Mouse (Mus musculus): ENCODE results near the gene Dhx8. TPM values are rescaled to one million over a fixed set of nuclear protein-coding genes. Genes with fewer than 3 reads are reported as not detected.

The Dhx8 gene
- polyA plus RNA-seq, 1 experiment from 2014 or later = 28.5 TPM

DNA sequence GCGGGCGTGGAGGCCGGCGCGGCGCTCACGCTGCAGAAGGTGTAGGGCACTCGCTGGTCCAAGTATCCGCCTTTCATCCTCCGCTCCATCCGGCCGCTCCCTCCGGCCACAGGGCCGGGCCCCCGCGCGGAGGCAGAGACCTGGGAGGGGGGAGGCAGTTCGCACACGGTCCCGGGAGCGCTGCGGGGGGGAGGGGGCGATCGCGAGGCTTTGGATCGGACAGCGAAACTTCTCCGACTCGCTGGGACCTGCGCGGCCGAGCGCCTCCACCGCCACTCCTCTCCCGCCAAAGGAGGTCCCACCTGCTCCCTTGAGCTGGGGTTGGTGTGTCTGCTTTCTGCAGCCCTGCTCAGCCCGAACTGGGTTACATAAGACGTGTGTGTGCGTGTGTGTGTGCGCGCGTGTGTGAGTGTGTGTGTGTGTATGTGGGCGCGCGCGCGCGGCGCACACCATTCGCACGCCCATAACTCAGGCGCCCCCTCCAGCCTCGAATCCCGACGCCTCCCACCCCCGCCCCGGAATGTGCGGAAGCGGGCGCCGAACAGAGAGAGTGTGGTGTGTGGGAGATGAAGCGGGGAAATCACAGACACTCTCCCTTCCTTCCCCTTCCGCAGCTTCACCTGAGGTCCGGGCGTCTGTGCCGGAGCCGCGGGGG, 51.9 kb downstream of the Dhx8 start:
- Histone ChIP-seq H3K27me3 (peaks cover 86% of the 10 kb centered on the region), H3K9ac (peak overlapping the region; percentile 68), H3K27ac (replicated peaks) (peak overlapping the region; percentile 64), H3K36me3 (no peaks in the 10 kb centered on the region), H3K4me2 (peak overlapping the region; percentile 94), H3K4me3 (peak overlapping the region; percentile 49), H3K9me3 (no peaks in the 10 kb centered on the region), H3K4me1 (replicated peaks) (peaks cover 24% of the 10 kb centered on the region)
- peak; percentile 73 for ATAC-seq (ENCODE audit: low read depth)
- WGBS = under 1% methylated on average over 64 of the region's 67 CpGs

DNA sequence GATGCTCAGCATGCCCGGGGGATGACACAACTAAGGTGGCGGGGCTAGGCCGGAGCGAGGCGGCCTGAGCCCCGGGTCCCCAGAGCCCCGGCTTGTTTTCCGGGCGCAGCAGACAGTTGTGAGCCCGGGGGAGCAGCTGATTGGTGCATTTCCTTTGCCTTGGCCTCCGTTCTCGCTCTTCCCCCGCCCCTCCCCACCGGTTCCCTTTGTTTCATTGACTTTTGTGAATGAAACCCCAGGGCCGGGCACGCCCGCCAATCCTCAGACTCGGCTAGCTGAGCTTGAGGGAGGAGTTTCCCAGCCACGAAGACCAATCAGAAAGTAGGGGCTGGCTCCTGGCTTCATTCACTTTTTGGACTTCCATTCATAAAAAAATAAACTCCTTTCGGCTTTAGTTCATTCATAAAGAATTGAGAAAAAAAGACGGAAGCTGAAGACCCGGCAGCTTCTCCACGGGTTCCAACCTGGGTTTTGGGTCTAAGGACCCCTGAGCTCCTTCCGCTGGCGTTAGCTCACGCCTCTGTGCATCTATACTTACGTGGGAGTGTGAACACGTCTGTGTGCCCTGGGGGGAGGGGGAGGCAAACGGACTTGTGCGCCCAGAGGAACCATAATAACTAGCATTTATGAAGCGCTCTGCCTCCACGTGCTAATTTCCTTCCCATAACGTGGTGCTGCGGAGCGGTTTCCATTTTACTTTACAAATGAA, 52.6 kb downstream of the Dhx8 start, which contains the start of gene Etv4:
Gene Etv4, minus strand, starts transcription at position 229 of the 709 bp plus-strand sequence.
- ATAC-seq (ENCODE audit: low read depth) = peak; percentile 93
- H3K27ac ChIP-seq (replicated peaks) = peak within 1 kb of the TSS; percentile 64

DNA sequence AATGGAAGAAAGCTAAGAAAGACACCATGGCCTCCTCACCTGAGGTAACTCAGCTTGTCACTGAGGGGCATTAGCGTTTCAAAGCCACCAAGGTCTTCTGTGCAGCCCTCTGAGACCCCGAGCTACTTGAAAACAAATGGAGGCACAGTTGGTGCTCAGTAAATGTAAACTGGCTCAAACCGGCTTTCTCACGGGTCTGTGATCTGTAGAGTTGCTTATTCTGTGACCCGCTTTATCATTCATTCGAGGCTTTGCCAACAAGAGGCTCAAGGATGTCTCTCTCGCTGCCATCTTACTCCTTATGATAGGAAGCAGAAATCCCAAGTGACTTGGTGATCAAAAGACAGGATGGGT, 53.1 kb downstream of the Dhx8 start:
- Histone ChIP-seq H3K9ac (no peak overlapping the region), H3K4me2 (peak overlapping the region; percentile 94), H3K4me1 (replicated peaks) (peaks cover 33% of the 10 kb centered on the region), H3K27ac (replicated peaks) (no peak overlapping the region), H3K36me3 (no peaks in the 10 kb centered on the region), H3K9me3 (no peaks in the 10 kb centered on the region), H3K27me3 (peaks cover 77% of the 10 kb centered on the region), H3K4me3 (peak overlapping the region; percentile 49)
- WGBS = 9% methylated on average over 7 of the region's 7 CpGs
- ATAC-seq (ENCODE audit: low read depth) = no peak

More for the DNA sequence above, 52.6 kb downstream of the Dhx8 start, which contains the start of gene Etv4:
- Histone ChIP-seq H3K4me3 (peak within 1 kb of the TSS; percentile 49), H3K4me1 (replicated peaks) (peaks cover 28% of the 10 kb centered on the region), H3K9ac (peak within 1 kb of the TSS; percentile 68), H3K27me3 (peaks cover 83% of the 10 kb centered on the region), H3K9me3 (no peaks in the 10 kb centered on the region), H3K36me3 (no peaks in the 10 kb centered on the region), H3K4me2 (peak within 1 kb of the TSS; percentile 94)
- under 1% methylated on average over 35 of the region's 35 CpGs for WGBS

DNA sequence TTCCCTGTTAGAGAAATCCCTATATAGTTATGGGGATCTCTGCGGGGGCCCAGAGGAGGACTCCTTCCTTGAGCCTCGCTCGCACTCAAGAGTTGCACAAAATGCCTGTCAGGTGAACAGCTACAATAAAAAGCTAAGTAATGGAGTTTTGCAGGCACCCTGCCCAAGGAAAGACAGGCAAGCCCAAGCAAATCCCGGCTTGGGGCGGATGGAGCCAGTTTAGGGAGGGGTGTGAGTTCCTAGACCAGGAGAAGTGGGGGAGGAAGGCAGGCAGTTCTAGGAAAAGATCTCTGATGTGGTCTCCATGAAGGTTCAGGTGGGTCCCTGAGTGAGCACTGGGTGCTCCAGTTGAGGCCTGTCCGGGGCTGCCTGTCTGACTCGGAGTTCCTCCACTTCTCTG, 53.9 kb downstream of the Dhx8 start:
- Histone ChIP-seq H3K27me3 (peaks cover 69% of the 10 kb centered on the region), H3K9ac (no peak overlapping the region), H3K4me1 (replicated peaks) (peaks cover 42% of the 10 kb centered on the region), H3K27ac (replicated peaks) (no peak overlapping the region), H3K9me3 (no peaks in the 10 kb centered on the region), H3K4me3 (no peak overlapping the region), H3K36me3 (no peaks in the 10 kb centered on the region), H3K4me2 (no peak overlapping the region)
- WGBS = 60% methylated on average over 7 of the region's 7 CpGs
- ATAC-seq (ENCODE audit: low read depth) = no peak

DNA sequence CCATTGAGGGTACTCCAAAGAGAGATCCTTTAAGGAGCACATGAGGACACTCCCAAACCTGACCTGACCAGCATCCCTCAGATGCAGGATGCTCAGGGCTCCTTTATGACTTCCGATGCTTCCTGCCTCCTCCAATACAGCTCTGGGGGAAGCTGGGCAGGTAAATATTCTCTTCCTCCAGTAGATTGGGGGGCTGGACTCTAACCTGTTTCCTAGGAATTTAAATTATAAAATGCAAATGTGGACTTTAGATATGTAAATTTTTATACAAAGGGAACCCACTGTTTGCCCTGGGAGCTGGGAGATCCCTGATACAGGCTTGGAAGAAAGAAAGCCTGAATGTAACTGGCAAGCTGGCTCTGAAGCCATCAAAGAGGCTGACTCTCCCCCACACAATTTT, 54.7 kb downstream of the Dhx8 start:
- Histone ChIP-seq H3K9ac (no peak overlapping the region), H3K9me3 (no peaks in the 10 kb centered on the region), H3K27ac (replicated peaks) (no peak overlapping the region), H3K4me3 (no peak overlapping the region), H3K4me1 (replicated peaks) (peaks cover 43% of the 10 kb centered on the region), H3K27me3 (peaks cover 67% of the 10 kb centered on the region), H3K36me3 (no peaks in the 10 kb centered on the region), H3K4me2 (no peak overlapping the region)
- ATAC-seq (ENCODE audit: low read depth) = no peak
- WGBS = 52% methylated on average over 1 of the region's 1 CpGs

DNA sequence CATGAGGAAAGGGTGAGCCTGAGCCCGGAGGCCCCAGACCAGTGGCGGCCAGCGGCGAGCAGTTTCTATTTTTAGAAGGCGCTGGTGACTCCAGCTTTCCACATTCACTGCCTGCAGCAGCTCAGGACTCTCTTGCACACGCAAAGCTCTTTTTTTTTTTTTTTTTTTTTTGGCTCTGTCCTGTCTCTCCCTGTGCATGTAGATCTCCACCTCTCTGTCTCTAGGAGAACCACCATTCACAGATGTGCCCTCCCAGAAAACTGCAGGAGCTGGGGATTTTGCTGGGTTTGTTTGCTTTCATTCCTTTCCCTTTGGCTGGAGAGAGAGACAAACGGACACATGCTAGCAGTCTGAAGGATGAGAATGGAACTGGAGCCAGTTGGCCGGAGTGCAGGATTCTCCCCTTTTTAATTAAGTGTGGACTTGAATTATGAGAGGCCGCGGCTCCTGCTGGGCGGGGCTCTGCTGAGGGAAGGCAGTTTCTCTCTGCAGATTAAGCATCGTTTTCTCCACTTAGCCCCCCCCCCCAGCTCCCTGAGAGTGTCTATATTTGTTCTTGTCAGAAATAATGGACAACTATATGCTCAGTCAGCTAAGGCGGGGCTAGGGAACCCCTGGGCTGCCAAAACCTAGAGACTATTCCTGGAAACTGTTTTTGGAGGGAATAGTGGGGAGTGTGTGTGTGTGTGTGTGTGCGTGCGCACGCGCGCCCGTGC, 58.2 kb downstream of the Dhx8 start:
- ATAC-seq (ENCODE audit: low read depth) = peak; percentile 60

DNA sequence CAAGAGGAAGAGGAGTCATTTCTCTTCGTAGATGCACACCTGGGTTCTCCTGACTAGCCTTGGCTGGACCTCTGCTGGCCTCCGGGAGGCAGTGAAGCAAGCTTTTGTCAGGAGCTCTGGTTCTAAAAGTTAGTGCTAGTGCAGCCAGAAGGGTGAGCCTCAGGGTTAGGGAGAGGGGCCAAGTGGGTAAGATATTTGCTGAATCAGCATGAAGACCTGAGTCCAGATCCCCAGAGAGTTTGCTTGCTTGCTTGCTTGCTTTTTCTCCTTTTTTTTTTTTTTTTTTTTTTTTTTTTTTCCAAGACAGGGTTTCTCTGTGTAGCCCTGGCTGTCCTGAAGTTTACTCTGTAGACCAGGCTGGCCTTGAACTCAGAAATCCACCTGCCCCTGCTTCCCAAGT, 64.6 kb downstream of the Dhx8 start:
- Histone ChIP-seq H3K4me1 (replicated peaks) (peaks cover 9% of the 10 kb centered on the region; the same call in 1 of the 2 replicates), H3K27me3 (peaks cover 10% of the 10 kb centered on the region; the same call in 1 of the 2 replicates), H3K9me3 (no peaks in the 10 kb centered on the region), H3K27ac (replicated peaks) (no peak overlapping the region), H3K36me3 (no peaks in the 10 kb centered on the region), H3K4me3 (no peak overlapping the region), H3K9ac (no peak overlapping the region), H3K4me2 (no peak overlapping the region)
- WGBS = 83% methylated on average over 2 of the region's 2 CpGs
- ATAC-seq (ENCODE audit: low read depth) = no peak

More for the DNA sequence above, 58.2 kb downstream of the Dhx8 start:
- 36% methylated on average over 19 of the region's 19 CpGs for WGBS
- no peaks in the 10 kb centered on the region for H3K36me3 ChIP-seq
- no peak overlapping the region for H3K9ac ChIP-seq
- no peak overlapping the region for H3K4me3 ChIP-seq
- H3K27ac ChIP-seq (replicated peaks) = peak overlapping the region; percentile 53
- peaks cover 39% of the 10 kb centered on the region for H3K27me3 ChIP-seq
- peaks cover 21% of the 10 kb centered on the region for H3K4me1 ChIP-seq (replicated peaks)
- no peaks in the 10 kb centered on the region for H3K9me3 ChIP-seq
- peak overlapping the region; percentile 18 for H3K4me2 ChIP-seq

DNA sequence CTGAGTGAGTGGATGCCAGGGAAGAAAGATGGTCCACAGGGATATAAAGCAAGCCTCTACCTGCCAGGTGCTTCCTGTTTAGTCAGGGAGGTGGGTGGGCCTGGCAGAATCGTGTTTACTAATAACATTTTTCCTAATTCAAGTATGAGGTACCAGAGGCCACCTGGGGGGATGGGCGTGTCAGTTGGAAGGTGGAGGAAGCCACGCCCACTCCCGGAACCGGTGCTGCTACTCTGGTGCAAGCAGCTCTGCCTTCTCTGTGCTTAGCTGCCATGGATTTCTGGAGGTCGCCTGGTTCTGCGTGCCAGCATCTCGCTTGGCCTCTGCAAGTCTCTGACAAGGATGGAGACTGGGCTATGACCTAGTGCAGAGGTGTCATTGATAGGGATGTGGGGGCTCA, 65.4 kb downstream of the Dhx8 start:
- Histone ChIP-seq H3K9ac (no peak overlapping the region), H3K4me2 (no peak overlapping the region), H3K27me3 (peaks cover 10% of the 10 kb centered on the region; the same call in 1 of the 2 replicates), H3K27ac (replicated peaks) (no peak overlapping the region), H3K4me3 (no peak overlapping the region), H3K36me3 (no peaks in the 10 kb centered on the region), H3K9me3 (no peaks in the 10 kb centered on the region), H3K4me1 (replicated peaks) (peaks cover 9% of the 10 kb centered on the region; the same call in 1 of the 2 replicates)
- ATAC-seq (ENCODE audit: low read depth) = no peak
- WGBS = 45% methylated on average over 8 of the region's 8 CpGs

DNA sequence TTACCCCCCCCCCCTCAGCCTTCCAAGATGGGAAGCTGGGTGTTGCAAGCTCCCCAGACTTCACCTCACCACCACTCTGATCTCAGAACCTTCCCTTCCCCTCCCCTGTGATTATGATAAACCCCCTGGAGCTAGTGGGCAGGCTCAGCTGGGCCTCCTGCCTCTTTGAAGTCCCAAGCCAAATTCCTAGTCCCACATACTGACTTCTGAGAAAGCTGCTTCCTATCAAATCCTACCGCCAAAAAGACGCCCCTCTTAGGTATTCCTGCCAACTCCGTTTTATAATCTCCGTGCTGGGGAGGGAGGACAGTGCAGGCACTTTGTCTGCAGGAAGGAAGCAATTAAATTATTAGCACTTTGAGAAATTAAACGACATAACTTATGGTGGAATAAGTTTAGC, 68.7 kb downstream of the Dhx8 start:
- no peak for ATAC-seq (ENCODE audit: low read depth)
- Histone ChIP-seq H3K27ac (replicated peaks) (no peak overlapping the region), H3K9me3 (no peaks in the 10 kb centered on the region), H3K4me1 (replicated peaks) (peaks cover 9% of the 10 kb centered on the region; the same call in 1 of the 2 replicates), H3K9ac (no peak overlapping the region), H3K4me2 (no peak overlapping the region), H3K27me3 (peaks cover 6% of the 10 kb centered on the region), H3K36me3 (no peaks in the 10 kb centered on the region), H3K4me3 (no peak overlapping the region)
- 7% methylated on average over 5 of the region's 5 CpGs for WGBS

DNA sequence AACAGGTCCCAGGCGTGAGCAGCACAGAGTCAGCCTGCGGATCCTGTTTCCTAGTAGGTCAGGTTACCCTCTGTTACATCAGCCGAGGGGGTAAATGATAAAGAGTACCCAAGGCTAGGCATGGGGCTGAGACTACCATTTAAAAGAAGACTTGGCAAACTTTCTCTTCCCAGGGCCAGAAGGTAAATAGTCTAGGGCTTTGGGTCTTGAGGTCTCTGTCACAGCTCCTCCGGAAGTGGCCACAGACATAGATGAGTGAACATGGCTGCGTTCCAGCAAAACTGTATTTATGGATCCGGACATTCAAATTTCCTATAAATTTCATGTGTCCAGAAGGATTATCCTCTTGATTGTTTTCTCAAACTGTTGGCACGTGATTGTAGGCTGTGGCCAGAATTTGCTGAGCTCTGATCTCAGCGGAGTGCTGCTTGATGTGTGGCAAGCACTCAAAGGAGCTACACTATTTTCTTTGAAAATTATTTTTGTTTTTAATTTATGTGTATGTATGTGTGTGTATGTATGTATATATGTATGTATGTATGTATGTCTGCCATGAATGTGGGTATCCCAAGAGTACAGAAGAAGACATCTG, 72.5 kb downstream of the Dhx8 start:
- H3K27ac ChIP-seq (replicated peaks) = no peak overlapping the region
- H3K27me3 ChIP-seq = peaks cover 27% of the 10 kb centered on the region
- peaks cover 13% of the 10 kb centered on the region for H3K4me1 ChIP-seq (replicated peaks)
- H3K9ac ChIP-seq = no peak overlapping the region
- no peak overlapping the region for H3K4me2 ChIP-seq
- ATAC-seq (ENCODE audit: low read depth) = no peak
- WGBS = 87% methylated on average over 8 of the region's 8 CpGs
- no peaks in the 10 kb centered on the region for H3K9me3 ChIP-seq
- H3K36me3 ChIP-seq = no peaks in the 10 kb centered on the region
- H3K4me3 ChIP-seq = no peak overlapping the region

DNA sequence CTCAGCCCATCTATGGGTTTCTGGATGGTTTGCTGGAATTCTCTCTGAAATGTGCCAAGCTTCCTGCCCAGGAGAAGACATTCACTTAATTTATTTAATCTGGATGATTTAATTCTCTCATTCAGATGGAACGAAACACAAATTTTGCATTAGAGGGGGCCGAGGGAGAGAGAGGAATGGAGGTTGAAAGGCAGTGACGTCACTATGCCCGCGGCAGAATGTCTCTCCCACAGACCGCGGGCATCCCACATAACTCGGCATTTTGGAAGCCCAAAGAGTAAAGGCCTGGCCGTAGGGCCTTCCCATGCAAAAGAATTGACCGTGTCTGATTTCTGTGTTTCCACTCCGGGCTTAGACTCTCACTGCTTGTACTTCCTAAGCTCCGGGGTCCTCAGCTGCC, 74.0 kb downstream of the Dhx8 start:
- Histone ChIP-seq H3K4me3 (no peak overlapping the region), H3K9ac (no peak overlapping the region), H3K27ac (replicated peaks) (no peak overlapping the region), H3K27me3 (peaks cover 34% of the 10 kb centered on the region), H3K36me3 (no peaks in the 10 kb centered on the region), H3K4me2 (no peak overlapping the region), H3K4me1 (replicated peaks) (peaks cover 7% of the 10 kb centered on the region), H3K9me3 (no peaks in the 10 kb centered on the region)
- no peak for ATAC-seq (ENCODE audit: low read depth)
- 60% methylated on average over 12 of the region's 12 CpGs for WGBS

DNA sequence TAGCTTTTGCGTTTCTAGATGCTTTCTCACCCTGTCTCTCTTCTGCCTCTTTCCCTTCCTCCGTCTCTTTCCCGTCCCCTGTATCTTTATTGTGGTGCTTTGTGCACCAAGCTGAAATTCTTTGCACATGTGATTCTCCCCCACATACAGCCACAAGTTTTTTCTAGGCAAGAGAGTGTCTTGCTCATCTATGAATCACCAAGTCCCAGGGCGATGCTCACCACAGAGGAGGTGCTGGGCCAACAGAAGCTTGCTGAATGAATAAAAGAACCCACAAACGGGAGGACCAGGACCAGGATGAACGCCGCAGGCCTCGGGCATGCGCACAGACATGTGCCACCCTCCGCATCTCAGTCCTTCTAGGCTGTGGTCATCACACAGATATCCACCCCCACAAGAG, 74.5 kb downstream of the Dhx8 start:
- Histone ChIP-seq H3K4me2 (no peak overlapping the region), H3K9me3 (no peaks in the 10 kb centered on the region), H3K27me3 (peaks cover 34% of the 10 kb centered on the region), H3K9ac (no peak overlapping the region), H3K27ac (replicated peaks) (no peak overlapping the region), H3K4me3 (no peak overlapping the region), H3K36me3 (no peaks in the 10 kb centered on the region), H3K4me1 (replicated peaks) (peaks cover 4% of the 10 kb centered on the region; the same call in 1 of the 2 replicates)
- 88% methylated on average over 10 of the region's 10 CpGs for WGBS
- no peak for ATAC-seq (ENCODE audit: low read depth)

Data from neural tube, embryonic 13.5 days (tissue).